Mouse (Mus musculus) bone marrow macrophage, adult 2 months (primary cell): Measurements from ENCODE around the gene Rab3b. TPM values are rescaled to one million over a fixed set of nuclear protein-coding genes. Genes with fewer than 3 reads are reported as not detected.
A peak's percentile ranks its signal among the peaks of the same experiment; 100 is the strongest.

Source experiments
- H3K27ac ChIP-seq: 2 replicates; pipeline ENCODE4 v1.5.1; 2012; ENCODE audit warnings: low read depth, low read length; ENCODE audit not compliant: insufficient read depth
- H3K4me1 ChIP-seq: 2 replicates; pipeline ENCODE4 v1.6.1; 2012; ENCODE audit warnings: low read length; ENCODE audit not compliant: control insufficient read depth, insufficient read depth
- H3K4me3 ChIP-seq: 2 replicates; pipeline ENCODE4 v1.5.1; 2012; ENCODE audit warnings: mild to moderate bottlenecking, low read length, moderate library complexity; ENCODE audit not compliant: insufficient read depth
- CTCF ChIP-seq: IDR thresholded peaks from 2 replicates; pipeline ENCODE4 v1.5.1; 2012; ENCODE audit warnings: low read depth, mild to moderate bottlenecking, low read length, moderate library complexity
- POLR2A ChIP-seq: IDR thresholded peaks from 2 replicates; pipeline ENCODE4 v1.6.1; 2012; ENCODE audit warnings: mild to moderate bottlenecking, low read depth, low read length, borderline replicate concordance
- polyA plus RNA-seq: library from polyadenylated mRNA; stranded (reverse); fragments of >200 nt; gene quantifications from 2 replicates; pipeline ENCODE4 v1.2.4, GENCODE M21; 2012; ENCODE audit not compliant: missing spikeins, insufficient read depth, insufficient read length

Gene Rab3b
- polyA plus RNA-seq = not detected in 2 replicates

DNA sequence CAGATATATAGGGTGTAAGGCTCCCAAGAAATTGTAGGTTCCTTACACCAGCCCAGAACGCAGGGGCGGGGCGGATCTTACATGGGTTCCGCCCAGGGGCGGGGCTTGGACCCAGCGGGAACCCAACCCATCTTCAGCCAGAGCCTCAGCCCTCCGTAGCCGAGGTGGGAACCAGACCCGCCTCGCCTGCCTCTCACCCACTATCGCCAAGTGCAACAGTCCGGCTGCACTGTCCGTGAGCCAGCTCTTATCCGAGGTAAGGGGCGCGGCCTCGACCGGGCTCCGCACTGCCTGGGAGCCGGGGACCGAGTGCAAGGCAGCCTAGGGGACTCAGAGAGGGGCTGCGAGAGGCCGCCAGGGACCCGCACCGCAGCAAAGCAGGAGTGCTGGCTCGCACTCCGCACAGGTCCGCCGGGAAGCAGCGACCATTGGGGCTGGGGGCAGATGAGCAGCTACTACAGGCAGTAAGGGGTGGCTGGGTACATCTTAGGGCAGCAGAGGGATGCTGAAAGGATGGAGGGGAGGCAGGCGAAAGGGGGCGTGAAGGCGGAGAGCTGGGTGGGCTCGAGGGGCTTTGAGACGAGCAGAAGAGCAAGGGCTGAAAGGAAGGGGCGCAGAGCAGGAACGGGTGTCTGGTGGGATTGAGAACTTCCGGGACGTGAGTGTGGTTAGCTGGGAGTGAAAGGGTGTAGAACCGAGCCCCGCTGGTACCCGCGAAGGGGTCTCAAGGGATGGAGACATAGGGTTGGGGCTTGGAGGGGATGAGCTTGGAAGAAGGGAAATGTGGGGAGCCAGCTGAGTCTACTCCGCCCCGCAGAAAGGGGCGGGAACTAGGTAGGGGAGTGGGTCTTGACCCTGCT, at the start of gene Rab3b:
Rab3b (plus strand) TSS at position 101 of the 860 bp plus-strand sequence.
- no peak within 1 kb of the TSS for H3K27ac ChIP-seq
- H3K4me1 ChIP-seq = peaks cover 3% of the 10 kb centered on the region
- H3K4me3 ChIP-seq = peak within 1 kb of the TSS; percentile 66

DNA sequence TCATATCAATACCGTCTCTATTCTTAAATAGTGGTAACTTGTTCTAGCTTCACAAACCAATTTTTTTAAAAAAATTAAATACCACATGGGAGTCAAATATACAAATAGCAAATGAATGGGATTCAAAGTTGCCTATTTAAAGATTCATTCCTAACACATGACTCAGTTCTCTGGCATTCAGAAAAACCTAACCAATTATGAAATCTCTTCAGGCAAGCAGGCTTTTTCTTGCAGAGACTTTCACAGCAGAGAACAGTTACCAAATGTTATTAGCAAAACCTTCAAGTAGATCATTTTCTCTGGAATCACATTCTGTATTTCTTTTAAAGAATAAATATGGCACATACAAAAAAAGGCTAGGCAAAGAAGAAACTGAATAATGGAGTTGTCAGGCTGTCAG, 48.2 kb upstream of the Rab3b start:
- no peak overlapping the region for H3K27ac ChIP-seq
- TF ChIP-seq CTCF = no peak
- TF ChIP-seq POLR2A = no peak

More for the DNA sequence above, at the start of gene Rab3b:
- TF ChIP-seq POLR2A (no peak), CTCF (no peak)

DNA sequence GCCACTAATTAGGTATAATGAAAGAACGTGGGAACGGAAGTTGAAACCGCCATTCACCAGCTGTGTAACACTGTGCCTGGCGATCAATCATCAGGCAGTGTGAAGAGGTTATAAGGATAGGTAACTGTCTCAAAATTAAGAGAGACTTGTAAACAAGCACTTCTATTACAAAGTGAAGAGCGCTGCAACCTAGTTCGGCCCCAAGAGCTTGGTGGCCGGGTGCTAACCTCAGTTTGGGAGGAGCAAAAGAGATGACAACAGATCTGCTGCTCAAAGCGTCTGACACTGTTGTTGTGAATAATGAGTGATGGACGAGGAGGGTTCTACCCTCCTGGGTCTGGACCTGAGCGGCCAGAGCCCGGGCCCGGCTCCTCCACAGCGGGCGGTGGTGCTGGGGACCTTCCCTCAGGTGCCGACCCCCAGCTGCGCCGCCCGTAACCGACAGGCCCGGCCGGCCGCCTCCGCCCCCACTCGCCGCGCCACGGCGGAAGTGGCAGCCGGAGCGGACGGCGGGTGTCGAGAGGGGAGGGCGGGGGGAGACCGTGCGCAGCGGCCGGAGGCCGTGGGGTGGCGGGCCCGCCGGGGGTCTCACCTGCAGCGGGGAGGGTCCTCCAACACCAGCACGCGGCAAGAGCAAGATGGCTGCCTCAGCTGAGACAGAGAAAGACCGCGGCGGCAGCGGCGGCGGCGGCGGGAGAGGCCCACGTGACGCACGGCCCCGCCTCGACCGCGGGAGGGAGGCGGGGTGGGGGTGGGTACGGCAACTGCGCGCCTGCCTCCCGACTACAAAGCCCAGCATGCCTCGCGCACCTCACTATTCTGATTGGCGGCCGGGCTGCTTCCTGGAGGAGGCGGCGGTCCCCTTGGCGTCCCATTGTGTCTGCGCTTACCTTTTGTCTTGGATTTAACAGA, 45.7 kb upstream of the Rab3b start, which contains the start of gene Btf3l4:
Btf3l4 (minus strand) TSS at position 699 of the 912 bp plus-strand sequence.
- peak within 1 kb of the TSS; percentile 99 for H3K4me3 ChIP-seq
- peak within 1 kb of the TSS; percentile 80 for H3K27ac ChIP-seq
- TF ChIP-seq POLR2A = no peak
- H3K4me1 ChIP-seq = peaks cover 22% of the 10 kb centered on the region

More for the DNA sequence above, 48.2 kb upstream of the Rab3b start:
- Histone ChIP-seq H3K4me1 (peaks cover 11% of the 10 kb centered on the region), H3K4me3 (no peak overlapping the region)

GRCm38 (mm10) chr4:108833828-108834114, 45.1 kb upstream of the Rab3b start:
- TF ChIP-seq CTCF (no peak), POLR2A (no peak)
- peaks cover 26% of the 10 kb centered on the region for H3K4me1 ChIP-seq
- H3K4me3 ChIP-seq = peak overlapping the region; percentile 99
- peak overlapping the region; percentile 80 for H3K27ac ChIP-seq

DNA sequence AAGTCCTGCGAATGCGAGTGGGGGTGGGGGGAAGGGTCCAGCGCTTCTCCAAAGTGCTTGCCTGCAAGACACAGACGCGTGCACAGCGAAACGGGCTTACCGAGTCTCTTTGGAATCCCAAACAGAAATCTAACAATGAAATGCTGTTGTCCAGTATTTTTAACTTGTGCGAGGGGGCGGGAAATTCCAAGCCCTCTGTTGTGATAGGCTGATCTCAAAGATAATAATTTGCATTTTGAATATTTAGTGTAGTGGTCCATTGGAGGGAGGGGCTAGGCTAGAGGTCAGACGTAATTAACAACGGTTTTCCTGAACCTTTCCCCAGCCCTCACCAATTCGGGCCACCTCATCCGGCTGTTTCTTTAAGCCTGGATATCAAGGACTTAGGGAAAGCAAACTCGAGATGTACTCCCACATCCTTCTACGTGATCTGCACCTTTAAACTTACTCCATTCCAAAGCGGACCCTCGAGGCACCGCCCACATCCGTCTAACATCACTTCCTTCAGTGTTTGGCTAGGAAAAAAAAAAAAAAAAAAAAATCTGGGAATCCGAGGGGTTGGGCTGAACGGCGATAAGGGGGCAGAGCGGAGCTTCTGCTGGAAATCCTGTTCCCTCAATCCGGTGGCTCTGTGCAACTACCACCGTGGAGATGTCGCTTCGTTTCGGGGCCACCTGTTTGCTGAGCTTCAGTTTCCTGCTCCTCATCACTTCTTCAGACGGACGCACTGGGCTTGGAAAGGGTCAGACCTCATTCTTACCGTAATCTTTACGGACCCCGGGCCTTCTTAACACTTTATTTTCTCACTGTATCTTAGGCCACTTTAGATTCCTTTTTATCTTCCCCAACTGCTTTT, 44.5 kb upstream of the Rab3b start, which contains the start of gene Txndc12:
Txndc12 (plus strand) TSS at position 487 of the 856 bp plus-strand sequence.
- Histone ChIP-seq H3K4me1 (peaks cover 24% of the 10 kb centered on the region), H3K4me3 (peak within 1 kb of the TSS; percentile 99), H3K27ac (peak within 1 kb of the TSS; percentile 80)
- no peak for TF ChIP-seq POLR2A
- no peak for TF ChIP-seq CTCF

GRCm38 (mm10) chr4:108834971-108835311, 43.9 kb upstream of the Rab3b start:
- peak overlapping the region; percentile 99 for H3K4me3 ChIP-seq
- peaks cover 24% of the 10 kb centered on the region for H3K4me1 ChIP-seq
- no peak for TF ChIP-seq CTCF
- TF ChIP-seq POLR2A = no peak
- peak overlapping the region; percentile 80 for H3K27ac ChIP-seq

GRCm38 (mm10) chr4:108835496-108835895, 43.4 kb upstream of the Rab3b start:
- no peak for TF ChIP-seq CTCF
- TF ChIP-seq POLR2A = no peak
- H3K27ac ChIP-seq = peak overlapping the region; percentile 80; the same call in 1 of the 2 replicates
- H3K4me3 ChIP-seq = peak overlapping the region; percentile 99
- H3K4me1 ChIP-seq = peaks cover 24% of the 10 kb centered on the region

- Histone ChIP-seq H3K4me1 (peaks cover 20% of the 10 kb centered on the region), H3K27ac (no peak overlapping the region), H3K4me3 (no peak overlapping the region)
- no peak for TF ChIP-seq CTCF
- no peak for TF ChIP-seq POLR2A
These were observed 40.8 kb upstream of the Rab3b start for GRCm38 (mm10) chr4:108838031-108838430.

DNA sequence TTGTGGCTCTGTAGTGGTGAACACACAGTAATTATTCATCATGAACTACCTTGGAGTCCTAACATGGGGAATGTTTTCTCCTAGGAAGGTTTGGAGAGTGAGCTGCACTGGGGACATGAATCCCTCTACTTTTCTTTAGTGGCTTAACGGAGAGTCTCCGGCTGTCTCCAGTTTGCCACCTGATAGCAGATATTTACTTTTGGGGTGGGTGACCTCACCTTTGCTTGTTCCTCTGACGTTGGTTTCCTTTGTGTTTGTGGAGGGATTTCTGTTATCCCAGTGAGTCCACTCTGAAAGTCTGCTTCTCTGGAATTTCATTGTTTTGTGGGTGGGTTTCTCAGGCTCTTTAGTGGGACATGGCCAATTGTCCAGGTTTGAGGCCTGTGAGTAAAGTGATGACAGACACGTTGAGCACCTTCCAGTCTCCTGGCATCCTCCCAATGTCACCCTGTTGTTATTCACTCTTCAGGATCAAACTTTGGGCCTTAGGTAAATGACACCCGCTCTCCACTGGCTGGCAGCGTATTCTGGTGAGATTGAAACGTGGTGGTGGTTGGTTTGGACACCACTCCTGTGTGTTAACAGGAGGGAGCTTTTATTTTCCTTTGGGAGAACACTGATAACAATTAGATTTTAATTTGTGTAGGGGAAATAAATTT, 36.8 kb upstream of the Rab3b start:
- Histone ChIP-seq H3K4me1 (peaks cover 13% of the 10 kb centered on the region), H3K4me3 (no peak overlapping the region), H3K27ac (no peak overlapping the region)
- TF ChIP-seq POLR2A = no peak
- TF ChIP-seq CTCF = no peak
